8 mouse cellular contexts compared by ENCODE assay signal in genomic region chr10:81349146-81349545, GRCm38 (mm10). TPM values are rescaled to one million over a fixed set of nuclear protein-coding genes. Genes with fewer than 3 reads are reported as not detected.
A peak's percentile ranks its signal among the peaks of the same experiment; 100 is the strongest.
DNase-seq lines count a peak whose midpoint lies in the region; ATAC-seq and TF ChIP-seq lines count a peak whose summit lies in the region.

No protein-coding gene starts in this region.

- no peak for ATAC-seq in embryonic facial prominence, embryonic 12.5 days (ENCODE audit: insufficient number of reproducible peaks, insufficient read depth, low FRiP score, low TSS enrichment)
- no peak for ATAC-seq in hindbrain, postnatal 0 days
- peak; percentile 29; the same call in 1 of the 2 replicates for ATAC-seq in liver, embryonic 14.5 days (ENCODE audit: insufficient read depth)
- ATAC-seq in cerebellum, adult (ENCODE audit: insufficient number of reproducible peaks, low FRiP score, low TSS enrichment) = no peak

- TF ChIP-seq CTCF in thymus, adult 2 months (IDR thresholded peaks at IDR 0.05; ENCODE audit: borderline replicate concordance, control insufficient read depth, extremely low read depth, insufficient read depth, low read length, poor library complexity) = no peak
- no peak for TF ChIP-seq CTCF in hindbrain, postnatal 0 days (IDR thresholded peaks at IDR 0.05; ENCODE audit: low read depth)
- peak; percentile 35; the same call in 1 of the 2 replicates for TF ChIP-seq CTCF in liver, embryonic 14.5 days (IDR thresholded peaks at IDR 0.05; ENCODE audit: low read depth)
- TF ChIP-seq CTCF in small intestine, adult 2 months (IDR thresholded peaks at IDR 0.05; ENCODE audit: extremely low read depth, insufficient read length, insufficient replicate concordance, low read depth, low read length) = no peak

- peaks cover 31% of the 10 kb centered on the region for H3K4me1 ChIP-seq in thymus, adult 2 months (replicated peaks; ENCODE audit: control insufficient read depth, insufficient read depth, low read length)
- peaks cover 24% of the 10 kb centered on the region for H3K4me1 ChIP-seq in embryonic facial prominence, embryonic 12.5 days
- peaks cover 9% of the 10 kb centered on the region for H3K4me1 ChIP-seq in hindbrain, postnatal 0 days (ENCODE audit: insufficient read depth, low read length)
- H3K4me1 ChIP-seq in liver, embryonic 14.5 days (replicated peaks; ENCODE audit: control insufficient read depth in 2 of 2, insufficient read depth in 2 of 2, low read length in 1 of 2) = peaks cover 40 to 43% of the 10 kb centered on the region in 2 experiments
- H3K4me1 ChIP-seq in small intestine, adult 2 months (ENCODE audit: control insufficient read depth, insufficient read depth, insufficient read length, low read length) = peaks cover 32% of the 10 kb centered on the region

- H3K4me2 ChIP-seq in embryonic facial prominence, embryonic 12.5 days (replicated peaks) = peak overlapping the region; percentile 90
- peak overlapping the region; percentile 87 for H3K4me2 ChIP-seq in hindbrain, postnatal 0 days (ENCODE audit: low read depth, low read length)
- peak overlapping the region; percentile 79 for H3K4me2 ChIP-seq in liver, embryonic 14.5 days (ENCODE audit: low read depth)

- H3K27me3 ChIP-seq in thymus, adult 2 months (ENCODE audit: control insufficient read depth, insufficient read depth, low read length) = no peaks in the 10 kb centered on the region
- peaks cover 29% of the 10 kb centered on the region for H3K27me3 ChIP-seq in embryonic facial prominence, embryonic 12.5 days
- peaks cover 13% of the 10 kb centered on the region; the same call in 1 of the 2 replicates for H3K27me3 ChIP-seq in hindbrain, postnatal 0 days (ENCODE audit: insufficient read depth, low read length)
- H3K27me3 ChIP-seq in liver, embryonic 14.5 days (ENCODE audit: control insufficient read depth, insufficient read depth, low read length) = peaks cover 15% of the 10 kb centered on the region
- H3K27me3 ChIP-seq in small intestine, adult 2 months (ENCODE audit: control insufficient read depth, insufficient read depth, low read length) = no peaks in the 10 kb centered on the region

- no peaks in the 10 kb centered on the region for H3K9me3 ChIP-seq in embryonic facial prominence, embryonic 12.5 days
- H3K9me3 ChIP-seq in hindbrain, postnatal 0 days (ENCODE audit: low read length) = no peaks in the 10 kb centered on the region
- no peaks in the 10 kb centered on the region for H3K9me3 ChIP-seq in liver, embryonic 14.5 days (ENCODE audit: control insufficient read depth, low read length)

- no peak overlapping the region for H3K27ac ChIP-seq in thymus, adult 2 months (ENCODE audit: control insufficient read depth, insufficient read depth, low read length)
- peak overlapping the region; percentile 54; the same call in 1 of the 2 replicates for H3K27ac ChIP-seq in embryonic facial prominence, embryonic 12.5 days
- no peak overlapping the region for H3K27ac ChIP-seq in hindbrain, postnatal 0 days
- peak overlapping the region; percentile 80 for H3K27ac ChIP-seq in liver, embryonic 14.5 days
- H3K27ac ChIP-seq in small intestine, adult 2 months (ENCODE audit: insufficient read depth, low read depth, low read length) = peak overlapping the region; percentile 61; the same call in 1 of the 2 replicates

- TF ChIP-seq EP300 in liver, embryonic 14.5 days (IDR thresholded peaks at IDR 0.05; ENCODE audit: low read depth) = no peak

- H3K9ac ChIP-seq in embryonic facial prominence, embryonic 12.5 days = peak overlapping the region; percentile 91
- H3K9ac ChIP-seq in hindbrain, postnatal 0 days (replicated peaks; ENCODE audit: low read length) = no peak overlapping the region
- peak overlapping the region; percentile 93 for H3K9ac ChIP-seq in liver, embryonic 14.5 days (replicated peaks)

- TF ChIP-seq POLR2A in thymus, adult 2 months (IDR thresholded peaks at IDR 0.05; ENCODE audit: control insufficient read depth, extremely low read depth, insufficient read depth, low read length, poor library complexity) = no peak
- no peak; the same call in 1 of the 2 replicates for TF ChIP-seq POLR2A in small intestine, adult 2 months (IDR thresholded peaks at IDR 0.05; ENCODE audit: low read depth, low read length)

- no peak for DNase-seq in thymus, adult 2 months
- DNase-seq in thymus, postnatal 10 days (ENCODE audit: low spot score in 2 of 2) = no peak
- DNase-seq in hindbrain, postnatal 0 days (ENCODE audit: low spot score) = no peak
- DNase-seq in liver, embryonic 14.5 days (ENCODE audit: low read depth in 3 of 3, low spot score in 3 of 3) = peak; percentile 67 to 72 (median 68)
- DNase-seq in cerebellum, postnatal 10 days = no peak

- WGBS in thymus, adult 2 months = 23% methylated on average over 12 of the region's 12 CpGs
- WGBS in embryonic facial prominence, embryonic 12.5 days = 4% methylated on average over 11 of the region's 12 CpGs
- 3% methylated on average over 12 of the region's 12 CpGs for WGBS in hindbrain, postnatal 0 days
- WGBS in liver, embryonic 14.5 days (ENCODE audit: insufficient replicate concordance) = 10% methylated on average over 12 of the region's 12 CpGs
- 9% methylated on average over 12 of the region's 12 CpGs for WGBS in small intestine, adult 2 months

- no peaks in the 10 kb centered on the region for H3K36me3 ChIP-seq in thymus, adult 2 months (ENCODE audit: control insufficient read depth, insufficient read depth, low read length)
- peaks cover 22% of the 10 kb centered on the region for H3K36me3 ChIP-seq in embryonic facial prominence, embryonic 12.5 days
- H3K36me3 ChIP-seq in hindbrain, postnatal 0 days (ENCODE audit: insufficient read depth, low read length) = no peaks in the 10 kb centered on the region
- H3K36me3 ChIP-seq in liver, embryonic 14.5 days (replicated peaks; ENCODE audit: control insufficient read depth, insufficient read depth, low read depth) = peaks cover 4% of the 10 kb centered on the region
- peaks cover 9% of the 10 kb centered on the region for H3K36me3 ChIP-seq in small intestine, adult 2 months (ENCODE audit: control insufficient read depth, insufficient read depth, low read length)

- H3K4me3 ChIP-seq in thymus, adult 2 months (ENCODE audit: control insufficient read depth, insufficient read depth, low read length) = peak overlapping the region; percentile 60
- H3K4me3 ChIP-seq in embryonic facial prominence, embryonic 12.5 days = peak overlapping the region; percentile 94
- H3K4me3 ChIP-seq in hindbrain, postnatal 0 days (ENCODE audit: low read length) = no peak overlapping the region
- peak overlapping the region; percentile 79 to 84 for H3K4me3 ChIP-seq in liver, embryonic 14.5 days (ENCODE audit: insufficient read depth in 1 of 2, low read depth in 2 of 2, low read length in 2 of 2)
- peak overlapping the region; percentile 75 for H3K4me3 ChIP-seq in small intestine, adult 2 months (ENCODE audit: low read depth, low read length)

RNA-seq across cellular contexts. Expression of gene Hmg20b, which starts 1.1 kb away (rescaled TPM):
- polyA plus RNA-seq in thymus, adult 2 months (2012; rRNA removed) = 199 and 209 TPM in 2 replicates
- 130 and 132 TPM in 2 replicates for polyA plus RNA-seq in embryonic facial prominence, embryonic 12.5 days (2016; fragmentation: Nextera tagmentation; extraction: Ambion mirVana)
- total RNA-seq in hindbrain, postnatal 0 days (2014; rRNA removed) = 20.8 and 28.5 TPM in 2 replicates
- polyA plus RNA-seq in hindbrain, postnatal 0 days (2015; fragmentation: Nextera tagmentation; extraction: Ambion mirVana) = 36.8 and 41.1 TPM in 2 replicates
- polyA plus RNA-seq in liver, embryonic 14.5 days (2012; rRNA removed) = 20.6 and 24.9 TPM in 2 replicates
- polyA plus RNA-seq in liver, embryonic 14.5 days (2014; fragmentation: Nextera tagmentation; extraction: Ambion mirVana) = 20.3 and 23.7 TPM in 2 replicates
- polyA plus RNA-seq in small intestine, adult 2 months (2012; rRNA removed) = 86.8 and 196 TPM in 2 replicates

RNA-seq across cellular contexts. Expression of gene Gipc3, which starts 6.1 kb away (rescaled TPM):
- 0.70 and 0.82 TPM in 2 replicates for polyA plus RNA-seq in thymus, adult 2 months (2012; rRNA removed)
- not detected in 2 replicates for polyA plus RNA-seq in embryonic facial prominence, embryonic 12.5 days (2016; fragmentation: Nextera tagmentation; extraction: Ambion mirVana)
- 0.16 TPM in 1 of 2 replicates, not detected in the other for total RNA-seq in hindbrain, postnatal 0 days (2014; rRNA removed)
- polyA plus RNA-seq in hindbrain, postnatal 0 days (2015; fragmentation: Nextera tagmentation; extraction: Ambion mirVana) = not detected in 2 replicates
- 0.01 TPM in 2 replicates for polyA plus RNA-seq in liver, embryonic 14.5 days (2012; rRNA removed)
- polyA plus RNA-seq in liver, embryonic 14.5 days (2014; fragmentation: Nextera tagmentation; extraction: Ambion mirVana) = not detected in 2 replicates
- 0.67 and 1.2 TPM in 2 replicates for polyA plus RNA-seq in small intestine, adult 2 months (2012; rRNA removed)

RNA-seq across cellular contexts. Expression of gene Mfsd12, which starts 8.1 kb away (rescaled TPM):
- 65.3 and 85.5 TPM in 2 replicates for polyA plus RNA-seq in thymus, adult 2 months (2012; rRNA removed)
- 13.9 and 14.5 TPM in 2 replicates for polyA plus RNA-seq in embryonic facial prominence, embryonic 12.5 days (2016; fragmentation: Nextera tagmentation; extraction: Ambion mirVana)
- total RNA-seq in hindbrain, postnatal 0 days (2014; rRNA removed) = 34.4 and 38.1 TPM in 2 replicates
- 13.6 TPM in 2 replicates for polyA plus RNA-seq in hindbrain, postnatal 0 days (2015; fragmentation: Nextera tagmentation; extraction: Ambion mirVana)
- polyA plus RNA-seq in liver, embryonic 14.5 days (2012; rRNA removed) = 8.4 and 9.3 TPM in 2 replicates
- polyA plus RNA-seq in liver, embryonic 14.5 days (2014; fragmentation: Nextera tagmentation; extraction: Ambion mirVana) = 6.1 and 8.3 TPM in 2 replicates
- 14.6 and 22.7 TPM in 2 replicates for polyA plus RNA-seq in small intestine, adult 2 months (2012; rRNA removed)

RNA-seq across cellular contexts. Expression of gene 4930404N11Rik, which starts 16.5 kb away (rescaled TPM):
- 12.7 TPM in 2 replicates for polyA plus RNA-seq in thymus, adult 2 months (2012; rRNA removed)
- polyA plus RNA-seq in embryonic facial prominence, embryonic 12.5 days (2016; fragmentation: Nextera tagmentation; extraction: Ambion mirVana) = 0.73 and 0.82 TPM in 2 replicates
- not detected in 2 replicates for total RNA-seq in hindbrain, postnatal 0 days (2014; rRNA removed)
- polyA plus RNA-seq in hindbrain, postnatal 0 days (2015; fragmentation: Nextera tagmentation; extraction: Ambion mirVana) = 0.25 and 0.99 TPM in 2 replicates
- 0.55 and 0.78 TPM in 2 replicates for polyA plus RNA-seq in liver, embryonic 14.5 days (2012; rRNA removed)
- 0.44 and 0.60 TPM in 2 replicates for polyA plus RNA-seq in liver, embryonic 14.5 days (2014; fragmentation: Nextera tagmentation; extraction: Ambion mirVana)
- polyA plus RNA-seq in small intestine, adult 2 months (2012; rRNA removed) = 7.4 and 20.5 TPM in 2 replicates

RNA-seq across cellular contexts. Expression of gene Tbxa2r, which starts 20.6 kb away (rescaled TPM):
- 310 and 312 TPM in 2 replicates for polyA plus RNA-seq in thymus, adult 2 months (2012; rRNA removed)
- 2.8 and 3.1 TPM in 2 replicates for polyA plus RNA-seq in embryonic facial prominence, embryonic 12.5 days (2016; fragmentation: Nextera tagmentation; extraction: Ambion mirVana)
- total RNA-seq in hindbrain, postnatal 0 days (2014; rRNA removed) = 2.6 TPM in 2 replicates
- polyA plus RNA-seq in hindbrain, postnatal 0 days (2015; fragmentation: Nextera tagmentation; extraction: Ambion mirVana) = 4.0 and 4.3 TPM in 2 replicates
- polyA plus RNA-seq in liver, embryonic 14.5 days (2012; rRNA removed) = 2.4 and 3.1 TPM in 2 replicates
- polyA plus RNA-seq in liver, embryonic 14.5 days (2014; fragmentation: Nextera tagmentation; extraction: Ambion mirVana) = 1.9 and 3.3 TPM in 2 replicates
- polyA plus RNA-seq in small intestine, adult 2 months (2012; rRNA removed) = 10.0 and 10.2 TPM in 2 replicates

Comparison
In these comparisons a context has a peak if more than half of its experiments do, and no peak if none do; other contexts are left out.
1. DNase-seq: peak in liver, embryonic 14.5 days (3 of 3); none in thymus, adult 2 months (single experiment), thymus, postnatal 10 days (0 of 2), hindbrain, postnatal 0 days (single experiment) and cerebellum, postnatal 10 days (0 of 2).
2. H3K27ac ChIP-seq: peak in embryonic facial prominence, embryonic 12.5 days (single experiment), liver, embryonic 14.5 days (single experiment) and small intestine, adult 2 months (single experiment); none in thymus, adult 2 months (single experiment) and hindbrain, postnatal 0 days (single experiment).
3. Peak in every context shown above with its lines, with median percentiles within 50 percentile points of each other: H3K4me2 ChIP-seq.